In the genomic region with DNA sequence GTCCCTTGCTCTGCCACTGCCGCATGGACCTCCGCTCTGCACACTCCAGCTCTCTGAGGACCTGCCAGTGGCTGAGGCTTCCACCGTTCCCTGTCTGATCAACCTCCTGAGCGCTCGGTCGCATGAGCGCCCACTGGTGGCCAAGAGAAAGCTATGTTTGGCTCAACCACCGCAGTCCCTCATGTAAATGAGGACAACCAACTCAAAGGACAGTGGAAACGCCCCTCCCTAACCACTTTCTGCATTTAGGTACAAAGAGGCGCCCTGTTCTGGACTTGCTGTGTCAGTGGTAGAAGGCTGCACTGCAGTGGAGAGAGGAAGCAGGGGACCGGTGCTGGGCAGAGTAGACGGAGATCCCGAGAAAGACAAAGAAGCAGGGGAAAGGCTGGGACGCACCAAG, we compare ENCODE assay signal across 9 mouse cellular contexts. TPM values are rescaled to one million over a fixed set of nuclear protein-coding genes. Genes with fewer than 3 reads are reported as not detected.
DNase-seq lines count a peak whose midpoint lies in the region; ATAC-seq and TF ChIP-seq lines count a peak whose summit lies in the region.
"Had no signal": no experiment of that assay in that cellular context is flagged by ENCODE, and none has a peak within 500 bp of the region (broad histone marks: within the 10 kb centered on the region; RNA-seq: fewer than 3 reads in every experiment).

No protein-coding gene starts in this region.

- TF ChIP-seq EP300 in MEL (IDR thresholded peaks at IDR 0.05; ENCODE audit: low read depth in 1 of 2, low read length in 2 of 2): no peak

- H3K27me3 ChIP-seq in MEL (ENCODE audit: control insufficient read depth in 1 of 2, insufficient read depth in 2 of 2, low read length in 2 of 2): peaks cover 0 to 2% of the 10 kb centered on the region in 2 experiments; a peak in 2 of 4 replicates
- H3K27me3 ChIP-seq in cerebellum, adult 2 months (ENCODE audit: control insufficient read depth, insufficient read depth, low read length): no peaks in the 10 kb centered on the region
- peaks cover 28% of the 10 kb centered on the region for H3K27me3 ChIP-seq in hindbrain, embryonic 10.5 days (ENCODE audit: insufficient read depth, poor library complexity, severe bottlenecking)
- H3K27me3 ChIP-seq in lung, embryonic 16.5 days (ENCODE audit: control insufficient read depth, insufficient read depth, low read depth, low read length): peaks cover under 1% of the 10 kb centered on the region; the same call in 1 of the 2 replicates

- TF ChIP-seq RAD21 in MEL (IDR thresholded peaks at IDR 0.05; ENCODE audit: low read depth, low read length): peak; percentile 55

- H3K4me1 ChIP-seq in MEL (ENCODE audit: control insufficient read depth in 1 of 2, insufficient read depth in 2 of 2, low read length in 2 of 2): 0 out of 4 replicates have a peak, but pooled peaks cover 0 to 2% of the 10 kb centered on the region in 2 experiments
- H3K4me1 ChIP-seq in cerebellum, adult 2 months (ENCODE audit: control insufficient read depth, insufficient read depth, low read length): no peaks in the 10 kb centered on the region
- peaks cover 16% of the 10 kb centered on the region for H3K4me1 ChIP-seq in hindbrain, embryonic 10.5 days (replicated peaks)
- no peaks in the 10 kb centered on the region for H3K4me1 ChIP-seq in lung, embryonic 16.5 days (replicated peaks; ENCODE audit: control insufficient read depth, insufficient read depth, low read length)

- H3K79me2 ChIP-seq in MEL (ENCODE audit: control insufficient read depth, insufficient read depth, low read length, poor library complexity): no peaks in the 10 kb centered on the region

- no peaks in the 10 kb centered on the region for H3K36me3 ChIP-seq in MEL (ENCODE audit: control insufficient read depth in 1 of 2, insufficient read depth in 2 of 2, low read length in 2 of 2)
- no peaks in the 10 kb centered on the region for H3K36me3 ChIP-seq in hindbrain, embryonic 10.5 days
- H3K36me3 ChIP-seq in lung, embryonic 16.5 days (ENCODE audit: control insufficient read depth, insufficient read depth, low read length): no peaks in the 10 kb centered on the region

- no peaks in the 10 kb centered on the region for H3K9me3 ChIP-seq in MEL (replicated peaks; ENCODE audit: insufficient read depth, low read length)
- H3K9me3 ChIP-seq in hindbrain, embryonic 10.5 days: no peaks in the 10 kb centered on the region
- H3K9me3 ChIP-seq in lung, embryonic 16.5 days (ENCODE audit: control insufficient read depth, low read length): no peaks in the 10 kb centered on the region

- peak overlapping the region; percentile 51 for H3K4me2 ChIP-seq in lung, embryonic 16.5 days (ENCODE audit: low read depth, low read length)

- 11% methylated on average over 14 of the region's 14 CpGs for whole genome bisulfite sequencing in cerebellum, adult 2 months
- WGBS in hindbrain, embryonic 10.5 days: 5% methylated on average over 14 of the region's 14 CpGs
- WGBS in lung, embryonic 16.5 days: 3% methylated on average over 14 of the region's 14 CpGs

- no peak for TF ChIP-seq POLR2A in MEL (IDR thresholded peaks at IDR 0.05; ENCODE audit: control insufficient read depth in 1 of 2, insufficient read depth in 1 of 2, low read depth in 1 of 2, low read length in 2 of 2, poor library complexity in 1 of 2)
- no peak for TF ChIP-seq POLR2A in cerebellum, adult 2 months (IDR thresholded peaks at IDR 0.05; ENCODE audit: borderline replicate concordance, insufficient read depth, low read length)

- H3K27ac ChIP-seq in MEL (ENCODE audit: control insufficient read depth, low read depth, low read length): no peak overlapping the region
- no peak overlapping the region for H3K27ac ChIP-seq in cerebellum, adult 2 months (ENCODE audit: insufficient read depth, low read length)
- H3K27ac ChIP-seq in hindbrain, embryonic 10.5 days: peak overlapping the region; percentile 81
- no peak overlapping the region for H3K27ac ChIP-seq in lung, embryonic 16.5 days (ENCODE audit: low read length)

- peak; percentile 84 to 94 (median 87) for TF ChIP-seq CTCF in MEL (IDR thresholded peaks at IDR 0.05 in 2 of 3, conservative IDR thresholded peaks at IDR 0.05 in 1 of 3; ENCODE audit: control insufficient read depth in 1 of 3, insufficient read depth in 1 of 3, low read depth in 2 of 3, low read length in 3 of 3, poor library complexity in 1 of 3, severe bottlenecking in 1 of 3)
- TF ChIP-seq CTCF in cerebellum, adult 2 months (IDR thresholded peaks at IDR 0.05; ENCODE audit: borderline replicate concordance, insufficient read depth, low read depth, low read length): peak; percentile 82

- peak; percentile 77 for DNase-seq in MEL (ENCODE audit: low read depth, low spot score)
- peak; percentile 75 to 76 for DNase-seq in cerebellum, adult 2 months
- peak; percentile 84 for DNase-seq in hindbrain, embryonic 10.5 days (ENCODE audit: low spot score)
- peak; percentile 51 for DNase-seq in layer of hippocampus, adult 9-10 months (ENCODE audit: low spot score)
- DNase-seq in ovary, postnatal 14 days (ENCODE audit: low spot score): peak; percentile 62
- peak; percentile 83 for DNase-seq in thymus, postnatal 25 days

- peak; percentile 96 for ATAC-seq in frontal cortex, adult (ENCODE audit: low TSS enrichment)
- ATAC-seq in lung, embryonic 16.5 days (ENCODE audit: low read depth): peak; percentile 84

- H3K9ac ChIP-seq in MEL (ENCODE audit: control insufficient read depth, low read depth, low read length, poor library complexity, severe bottlenecking): no peak overlapping the region
- H3K9ac ChIP-seq in lung, embryonic 16.5 days (ENCODE audit: low read length): peak overlapping the region; percentile 17; the same call in 1 of the 2 replicates

- H3K4me3 ChIP-seq in MEL (ENCODE audit: control insufficient read depth in 1 of 2, insufficient read depth in 1 of 2, low read depth in 2 of 2, low read length in 2 of 2): no peak overlapping the region
- no peak overlapping the region for H3K4me3 ChIP-seq in cerebellum, adult 2 months (replicated peaks; ENCODE audit: insufficient read depth, low read depth, low read length)
- peak overlapping the region; percentile 42 for H3K4me3 ChIP-seq in hindbrain, embryonic 10.5 days
- H3K4me3 ChIP-seq in lung, embryonic 16.5 days (ENCODE audit: low read length): peak overlapping the region; percentile 25
- H3K4me3 ChIP-seq: myocyte had no signal

TF ChIP-seq in MEL, 35 proteins besides CTCF, POLR2A, EP300 and RAD21:
- TF ChIP-seq MYC (IDR thresholded peaks at IDR 0.05; ENCODE audit: low read depth, low read length) (no peak), TAL1 (IDR thresholded peaks at IDR 0.05; ENCODE audit: low read length) (no peak), MAX (IDR thresholded peaks at IDR 0.05; ENCODE audit: low read length) (no peak), NRF1 (IDR thresholded peaks at IDR 0.05; ENCODE audit: insufficient read depth, low read depth, low read length, poor library complexity, severe bottlenecking) (no peak), GABPA (IDR thresholded peaks at IDR 0.05; ENCODE audit: low read depth, low read length) (no peak), ZKSCAN1 (IDR thresholded peaks at IDR 0.05; ENCODE audit: low read depth, low read length) (no peak), ZC3H11A (IDR thresholded peaks at IDR 0.05; ENCODE audit: low read depth, low read length) (peak; percentile 56), MEF2A (IDR thresholded peaks at IDR 0.05; ENCODE audit: extremely low read depth, insufficient replicate concordance, low read depth, low read length, poor library complexity, severe bottlenecking) (no peak), POLR2AphosphoS2 (IDR thresholded peaks at IDR 0.05; ENCODE audit: low read length) (no peak), USF2 (IDR thresholded peaks at IDR 0.05; ENCODE audit: borderline replicate concordance in 1 of 2, insufficient read depth in 1 of 2, low read depth in 1 of 2, low read length in 2 of 2) (no peak), BHLHE40 (IDR thresholded peaks at IDR 0.05; ENCODE audit: borderline replicate concordance, low read depth, low read length) (no peak), HCFC1 (IDR thresholded peaks at IDR 0.05; ENCODE audit: low read depth, low read length) (no peak), SIN3A (IDR thresholded peaks at IDR 0.05; ENCODE audit: low read length) (no peak), JUND (IDR thresholded peaks at IDR 0.05; ENCODE audit: low read depth, low read length) (no peak), ZNF384 (IDR thresholded peaks at IDR 0.05; ENCODE audit: low read depth, low read length) (no peak), SMC3 (IDR thresholded peaks at IDR 0.05; ENCODE audit: low read depth, low read length) (peak; percentile 82), KAT2A (conservative IDR thresholded peaks at IDR 0.05; ENCODE audit: low read depth, low read length) (no peak), MAFK (IDR thresholded peaks at IDR 0.05; ENCODE audit: borderline replicate concordance, low read depth, low read length) (no peak)
TF ChIP-seq in MEL: peak in this region for 2.

RNA-seq across cellular contexts. Expression of gene Cfap100, which starts 6.0 kb away (rescaled TPM):
- total RNA-seq in MEL (2012; rRNA removed): not detected in 2 replicates
- under 1 TPM in 1 of 2 experiments, not detected in 1; 0.19 TPM for polyA plus RNA-seq in MEL (2012; ENCODE audit: insufficient read depth in 1 of 2, insufficient read length in 2 of 2, low read depth in 1 of 2, low replicate concordance in 2 of 2, missing spikeins in 1 of 2)
- polyA plus RNA-seq in cerebellum, adult 2 months (2012; rRNA removed): 5.3 and 5.5 TPM in 2 replicates
- 1.2 and 2.0 TPM in 2 replicates for polyA plus RNA-seq in hindbrain, embryonic 10.5 days (2016; fragmentation: Nextera tagmentation; extraction: Ambion mirVana)
- polyA plus RNA-seq in lung, embryonic 16.5 days (2015; fragmentation: Nextera tagmentation; extraction: Ambion mirVana): 0.60 and 0.82 TPM in 2 replicates

RNA-seq across cellular contexts. Expression of gene Klf15, which starts 39.8 kb away (rescaled TPM):
- total RNA-seq in MEL (2012; rRNA removed): not detected in 2 replicates
- not detected for polyA plus RNA-seq in MEL (2012; ENCODE audit: insufficient read depth in 1 of 2, insufficient read length in 2 of 2, low read depth in 1 of 2, low replicate concordance in 2 of 2, missing spikeins in 1 of 2)
- polyA plus RNA-seq in cerebellum, adult 2 months (2012; rRNA removed): 26.1 and 28.4 TPM in 2 replicates
- polyA plus RNA-seq in hindbrain, embryonic 10.5 days (2016; fragmentation: Nextera tagmentation; extraction: Ambion mirVana): 4.1 and 4.9 TPM in 2 replicates
- 17.4 and 21.3 TPM in 2 replicates for polyA plus RNA-seq in lung, embryonic 16.5 days (2015; fragmentation: Nextera tagmentation; extraction: Ambion mirVana)

RNA-seq across cellular contexts. Expression of gene Zxdc, which starts 53.3 kb away (rescaled TPM):
- 7.8 and 8.6 TPM in 2 replicates for total RNA-seq in MEL (2012; rRNA removed)
- polyA plus RNA-seq in MEL (2012; ENCODE audit: insufficient read depth in 1 of 2, insufficient read length in 2 of 2, low read depth in 1 of 2, low replicate concordance in 2 of 2, missing spikeins in 1 of 2): 10 to 100 TPM in 1 of 2 experiments, not detected in 1; 10.7 TPM
- polyA plus RNA-seq in cerebellum, adult 2 months (2012; rRNA removed): 20.3 and 21.5 TPM in 2 replicates
- polyA plus RNA-seq in hindbrain, embryonic 10.5 days (2016; fragmentation: Nextera tagmentation; extraction: Ambion mirVana): 5.8 and 8.4 TPM in 2 replicates
- 5.4 and 6.3 TPM in 2 replicates for polyA plus RNA-seq in lung, embryonic 16.5 days (2015; fragmentation: Nextera tagmentation; extraction: Ambion mirVana)

Comparison
In these comparisons a context has a peak if more than half of its experiments do, and no peak if none do; other contexts are left out.
1. H3K4me3 ChIP-seq: peak in hindbrain, embryonic 10.5 days (single experiment) and lung, embryonic 16.5 days (single experiment); none in MEL (0 of 2) and cerebellum, adult 2 months (single experiment).
2. Peak in every context shown above with its lines, with median percentiles within 50 percentile points of each other: DNase-seq.